Mouse (Mus musculus) adipose tissue, adult 10 weeks (tissue): ENCODE data around the gene Dirc2. TPM values are rescaled to one million over a fixed set of nuclear protein-coding genes. Genes with fewer than 3 reads are reported as not detected.

Source experiments
- polyA plus RNA-seq: library from polyadenylated mRNA; stranded (reverse); fragments of 350-450 nt; fragmentation: Illumina TruSeq; extraction: RNeasy Lipid Tissue Mini Kit (QIAGEN cat#74804); gene quantifications from one replicate; pipeline ENCODE4 v1.2.3, GENCODE M21; 2014; ENCODE audit warnings: low read depth, low replicate concordance

The Dirc2 gene
- 18.9 TPM for polyA plus RNA-seq

GRCm38 (mm10) chr16:35768785-35769642, at the start of gene Dirc2:
Dirc2 (minus strand) TSS chr16:35769356.

DNA sequence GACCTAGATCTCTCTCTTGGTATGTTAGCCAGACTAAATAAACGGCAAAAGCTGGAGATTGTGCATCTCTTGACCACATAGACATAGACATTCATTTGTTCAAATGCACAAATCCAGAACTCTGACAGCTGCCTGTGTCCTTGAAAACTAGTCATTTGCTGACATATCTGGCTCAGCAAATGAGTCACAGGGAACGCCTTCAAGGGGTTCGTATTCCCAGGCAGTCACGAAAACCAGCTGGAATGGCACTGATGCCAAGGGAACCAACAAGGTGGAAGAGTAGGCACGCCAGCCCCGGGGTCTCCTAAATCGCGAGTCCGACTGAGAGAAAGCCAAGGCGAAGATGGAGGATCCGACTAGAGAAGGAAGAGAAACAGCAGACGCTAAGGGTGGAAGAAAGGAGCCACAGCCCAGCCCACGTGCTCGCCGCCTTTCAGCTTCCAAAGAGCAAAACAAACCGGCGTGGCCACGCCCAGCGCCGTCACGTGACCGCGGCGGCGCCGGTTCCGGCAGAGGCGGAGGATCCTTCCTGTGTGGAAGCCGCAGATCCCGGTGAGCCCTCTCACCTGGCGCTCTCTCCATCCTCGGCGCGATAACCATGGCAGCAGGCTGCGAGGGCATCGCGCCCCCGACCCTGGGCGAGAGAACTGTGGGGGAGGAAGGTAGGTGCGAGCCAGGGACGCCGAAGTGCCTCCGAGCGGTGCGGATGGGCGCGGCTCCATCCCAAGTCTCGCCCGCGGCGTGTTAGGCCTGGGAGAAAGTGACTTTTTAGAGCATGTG, 912 bp upstream of the Dirc2 start, which contains the start of gene Hspbap1:
Hspbap1 (plus strand) TSS at position 498 of the 780 bp plus-strand sequence.

Other genes with a start within 250 kb of the Dirc2 start
- gene Sema5b, start 228.2 kb downstream of the Dirc2 start, polyA plus RNA-seq, result 4.5 TPM
- gene Hspbap1, start 1.0 kb upstream of the Dirc2 start, polyA plus RNA-seq, result 5.7 TPM
- gene Parp14, start 102.2 kb upstream of the Dirc2 start, polyA plus RNA-seq, result 9.4 TPM
- 21.0 TPM for gene Parp9, start 169.1 kb upstream of the Dirc2 start, polyA plus RNA-seq
- 8.7 TPM for gene Dtx3l, start 169.8 kb upstream of the Dirc2 start, polyA plus RNA-seq
- gene Kpna1, start 209.4 kb upstream of the Dirc2 start, polyA plus RNA-seq, result 23.0 TPM